ENCODE assay signal across 8 mouse cellular contexts in genomic region chr2:17741555-17741954, GRCm38 (mm10). TPM values are rescaled to one million over a fixed set of nuclear protein-coding genes. Genes with fewer than 3 reads are reported as not detected.
A peak's percentile ranks its signal among the peaks of the same experiment; 100 is the strongest.
DNase-seq lines count a peak whose midpoint lies in the region; ATAC-seq and TF ChIP-seq lines count a peak whose summit lies in the region.

No protein-coding gene starts in this region.

- peak overlapping the region; percentile 56 for H3K4me2 ChIP-seq in hindbrain, embryonic 15.5 days
- H3K4me2 ChIP-seq in midbrain, embryonic 14.5 days (ENCODE audit: low read length) = peak overlapping the region; percentile 57

- H3K4me3 ChIP-seq in spleen, adult 2 months (ENCODE audit: extremely low read depth, insufficient read depth, insufficient read length) = peak overlapping the region; percentile 14; the same call in 1 of the 2 replicates
- H3K4me3 ChIP-seq in hindbrain, embryonic 15.5 days = peak overlapping the region; percentile 33
- H3K4me3 ChIP-seq in midbrain, embryonic 14.5 days (replicated peaks; ENCODE audit: low read depth, low read length) = peak overlapping the region; percentile 24

- no peak for TF ChIP-seq POLR2A in spleen, adult 2 months (IDR thresholded peaks at IDR 0.05; ENCODE audit: low read depth, low read length)

- H3K9ac ChIP-seq in hindbrain, embryonic 15.5 days = no peak overlapping the region
- 0 out of 2 replicates have a peak overlapping the region, but pooled peaks have one; percentile 12 for H3K9ac ChIP-seq in midbrain, embryonic 14.5 days (replicated peaks; ENCODE audit: low read length)

- TF ChIP-seq CTCF in spleen, adult 2 months (IDR thresholded peaks at IDR 0.05; ENCODE audit: extremely low read depth, insufficient read depth, insufficient read length, insufficient replicate concordance) = no peak

- H3K36me3 ChIP-seq in spleen, adult 2 months (ENCODE audit: control insufficient read depth, insufficient read depth, low read length) = no peaks in the 10 kb centered on the region
- H3K36me3 ChIP-seq in hindbrain, embryonic 15.5 days = no peaks in the 10 kb centered on the region
- H3K36me3 ChIP-seq in midbrain, embryonic 14.5 days (ENCODE audit: control insufficient read depth, insufficient read depth, low read length) = no peaks in the 10 kb centered on the region

- peaks cover 5% of the 10 kb centered on the region; the same call in 1 of the 2 replicates for H3K4me1 ChIP-seq in spleen, adult 2 months (ENCODE audit: control insufficient read depth, insufficient read depth, insufficient read length)
- peaks cover 9% of the 10 kb centered on the region; the same call in 1 of the 2 replicates for H3K4me1 ChIP-seq in hindbrain, embryonic 15.5 days (replicated peaks)
- H3K4me1 ChIP-seq in midbrain, embryonic 14.5 days (ENCODE audit: control insufficient read depth, insufficient read depth, low read length) = peaks cover 11% of the 10 kb centered on the region; the same call in 1 of the 2 replicates

- WGBS in spleen, adult 2 months = 3% methylated on average over 16 of the region's 16 CpGs
- 2% methylated on average over 16 of the region's 16 CpGs for WGBS in hindbrain, embryonic 15.5 days
- WGBS in midbrain, embryonic 14.5 days = 1% methylated on average over 16 of the region's 16 CpGs

- DNase-seq in spleen, adult 2 months (ENCODE audit: low read depth in 1 of 2, low spot score in 2 of 2) = peak in 1 of 2 experiments; percentile 4
- DNase-seq in spleen, adult 12 weeks (ENCODE audit: low spot score) = no peak
- peak; percentile 77 for DNase-seq in embryo, embryonic 10.5 days (ENCODE audit: low spot score)
- DNase-seq in midbrain, embryonic 14.5 days = peak; percentile 65
- DNase-seq in adipocyte (ENCODE audit: low spot score) = no peak
- DNase-seq in ovary, postnatal 36 days (ENCODE audit: low spot score) = no peak
- no peak for DNase-seq in cerebellum, adult 9-10 months

- H3K27me3 ChIP-seq in spleen, adult 2 months (ENCODE audit: control insufficient read depth, insufficient read depth, low read length) = no peaks in the 10 kb centered on the region
- H3K27me3 ChIP-seq in hindbrain, embryonic 15.5 days = no peaks in the 10 kb centered on the region
- H3K27me3 ChIP-seq in midbrain, embryonic 14.5 days (ENCODE audit: control insufficient read depth, insufficient read depth, low read length) = 0 out of 2 replicates have a peak, but pooled peaks cover 2% of the 10 kb centered on the region

- no peaks in the 10 kb centered on the region for H3K9me3 ChIP-seq in hindbrain, embryonic 15.5 days
- H3K9me3 ChIP-seq in midbrain, embryonic 14.5 days (ENCODE audit: control insufficient read depth, low read length) = no peaks in the 10 kb centered on the region

- H3K27ac ChIP-seq in spleen, adult 2 months (ENCODE audit: insufficient read depth, low read length) = no peak overlapping the region
- no peak overlapping the region for H3K27ac ChIP-seq in hindbrain, embryonic 15.5 days (replicated peaks)
- H3K27ac ChIP-seq in midbrain, embryonic 14.5 days (replicated peaks; ENCODE audit: low read depth, low read length) = no peak overlapping the region

- peak; percentile 76 for ATAC-seq in hindbrain, embryonic 15.5 days (ENCODE audit: low FRiP score, low read depth)
- ATAC-seq in midbrain, embryonic 14.5 days (ENCODE audit: low FRiP score, low TSS enrichment) = peak; percentile 61; the same call in 1 of the 2 replicates

RNA-seq across cellular contexts. Expression of gene Nebl, which starts 10.3 kb away (rescaled TPM):
- polyA plus RNA-seq in spleen, adult 2 months (2012; rRNA removed) = 6.5 and 7.3 TPM in 2 replicates
- 12.4 and 12.5 TPM in 2 replicates for polyA plus RNA-seq in hindbrain, embryonic 15.5 days (2015; fragmentation: Nextera tagmentation; extraction: Ambion mirVana)
- 6.7 and 7.0 TPM in 2 replicates for polyA plus RNA-seq in midbrain, embryonic 14.5 days (2014; fragmentation: Nextera tagmentation; extraction: Ambion mirVana)

Comparison
In these comparisons a context has a peak if more than half of its experiments do, and no peak if none do; other contexts are left out.
1. DNase-seq: peak in embryo, embryonic 10.5 days (single experiment) and midbrain, embryonic 14.5 days (single experiment); none in spleen, adult 12 weeks (single experiment), adipocyte (single experiment), ovary, postnatal 36 days (single experiment) and cerebellum, adult 9-10 months (single experiment).
2. Peak in every context shown above with its lines, with median percentiles within 50 percentile points of each other: H3K4me3 ChIP-seq.